Mouse (Mus musculus): ENCODE measurements around the gene Dcaf5.

GRCm38 (mm10) chr12:80479986-80480385 lies 43.6 kb upstream of the Dcaf5 start:
- TF ChIP-seq GATA1 (IDR thresholded peaks at IDR 0.05; ENCODE audit: borderline replicate concordance, low read length) (no peak), FLI1 (IDR thresholded peaks at IDR 0.05; ENCODE audit: low read length) (no peak)

Measured in megakaryocyte, embryonic 14.5 days (primary cell).